Mouse (Mus musculus) midbrain, postnatal 0 days (tissue): Measurements from ENCODE around the gene Ripk3. TPM values are rescaled to one million over a fixed set of nuclear protein-coding genes. Genes with fewer than 3 reads are reported as not detected.

Experiments used
- ATAC-seq: fragments of 200-750 bp; cut with Nextera tagmentation; 2 replicates; pipeline ENCODE4 v1.8.0; 2017; ENCODE audit warnings: moderate number of reproducible peaks, mild to moderate bottlenecking, moderate TSS enrichment, moderate library complexity; ENCODE audit not compliant: low FRiP score
- DNase-seq: peaks from one replicate; pipeline ENCODE4 v3.0.0-alpha.2; 2015; ENCODE audit warnings: low spot score
- H3K27ac ChIP-seq: fragments of 300-500 bp; sonication (generic); 2 replicates; pipeline ENCODE4 v1.5.1; 2014; ENCODE audit warnings: low read depth, mild to moderate bottlenecking, low read length, mixed read lengths
- H3K27me3 ChIP-seq: fragments of 300-500 bp; sonication (generic); 2 replicates; pipeline ENCODE4 v1.6.1; 2014; ENCODE audit warnings: low read length, control low read depth, mixed read lengths; ENCODE audit not compliant: insufficient read depth
- H3K36me3 ChIP-seq: fragments of 300-500 bp; sonication (generic); 2 replicates; pipeline ENCODE4 v1.6.1; 2014; ENCODE audit warnings: low read length, control low read depth, mixed read lengths; ENCODE audit not compliant: insufficient read depth
- H3K4me1 ChIP-seq: fragments of 300-500 bp; sonication (generic); 2 replicates; pipeline ENCODE4 v1.6.1; 2014; ENCODE audit warnings: mild to moderate bottlenecking, control low read depth, antibody characterized with exemption, low read length, mixed read lengths; ENCODE audit not compliant: insufficient read depth
- H3K4me2 ChIP-seq: fragments of 300-500 bp; sonication (generic); 2 replicates; pipeline ENCODE4 v1.6.1; 2014; ENCODE audit warnings: low read depth, mild to moderate bottlenecking, low read length, mixed read lengths; ENCODE audit not compliant: poor library complexity, severe bottlenecking
- H3K4me3 ChIP-seq: fragments of 300-500 bp; sonication (generic); 2 replicates; pipeline ENCODE4 v1.5.1; 2014; ENCODE audit warnings: low read depth, mild to moderate bottlenecking, low read length, moderate library complexity
- H3K9ac ChIP-seq: fragments of 300-500 bp; sonication (generic); replicated peaks from 2 replicates; pipeline ENCODE4 v1.6.1; 2014; ENCODE audit warnings: mild to moderate bottlenecking, low read length, moderate library complexity, mixed read lengths; ENCODE audit not compliant: poor library complexity, severe bottlenecking
- H3K9me3 ChIP-seq: fragments of 300-500 bp; sonication (generic); 2 replicates; pipeline ENCODE4 v1.6.1; 2016; ENCODE audit warnings: low read length, control low read depth
- CTCF ChIP-seq: IDR thresholded peaks from 2 replicates; pipeline ENCODE4 v1.5.1; 2016; ENCODE audit warnings: antibody characterized with exemption, mild to moderate bottlenecking
- WGBS: fragments of 180-500 bp; shearing (Covaris S2); extraction: QIAGEN DNeasy Blood & Tissue Kit; methylation state at CpG from one replicate; pipeline ENCODE4 v1.1.7; 2014; 5-methylcytosine and 5-hydroxymethylcytosine counted together
- polyA plus RNA-seq: library from polyadenylated mRNA; unstranded; fragments of >200 nt; fragmentation: Nextera tagmentation; extraction: Ambion mirVana; gene quantifications from 2 replicates; pipeline ENCODE4 v1.2.1, GENCODE M21; 2015
- total RNA-seq: library from RNA; depleted of rRNA; stranded (reverse); fragments of >200 nt; gene quantifications from 2 replicates; pipeline ENCODE4 v1.2.3, GENCODE M21; 2014

Ripk3 gene
- total and polyA plus RNA-seq, 2 experiments from 2014 or later = 0.27 to 3.0 TPM

DNA sequence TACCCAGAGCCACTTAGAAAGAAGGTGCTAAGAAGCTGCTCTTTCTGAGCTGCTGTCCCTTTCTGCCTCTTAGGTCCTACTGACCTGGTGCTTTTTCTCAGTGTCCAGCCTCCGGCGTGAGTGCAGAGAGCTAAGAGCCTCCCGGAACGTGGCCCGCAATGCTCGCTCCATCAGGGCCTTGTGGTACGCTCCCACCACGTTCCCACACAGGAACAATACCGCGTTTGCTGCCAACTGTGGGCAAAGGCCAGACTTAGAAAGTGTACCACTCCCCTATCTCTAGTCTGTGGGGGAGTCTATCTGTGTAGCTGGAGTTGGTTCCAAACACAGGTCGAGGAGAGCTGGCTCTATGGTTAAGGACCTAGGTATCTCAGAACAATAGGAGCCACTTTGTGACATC, 7.9 kb downstream of the Ripk3 start:
- 82% methylated on average over 11 of the region's 11 CpGs for WGBS
- no peak overlapping the region for H3K27ac ChIP-seq
- H3K36me3 ChIP-seq = no peaks in the 10 kb centered on the region
- H3K4me1 ChIP-seq = no peaks in the 10 kb centered on the region
- no peak overlapping the region for H3K4me2 ChIP-seq
- no peaks in the 10 kb centered on the region for H3K9me3 ChIP-seq
- H3K27me3 ChIP-seq = peaks cover 33% of the 10 kb centered on the region
- H3K9ac ChIP-seq = no peak overlapping the region
- DNase-seq = no peak
- no peak for ATAC-seq
- H3K4me3 ChIP-seq = no peak overlapping the region
- no peak for TF ChIP-seq CTCF

- no peak for ATAC-seq
- H3K27me3 ChIP-seq = peaks cover 32% of the 10 kb centered on the region
- H3K9ac ChIP-seq = no peak overlapping the region
Observed at GRCm38 (mm10) chr14:55779656-55780055, 9.0 kb downstream of the Ripk3 start.

GRCm38 (mm10) chr14:55778686-55779085, 10.0 kb downstream of the Ripk3 start:
- DNase-seq (no peak), ATAC-seq (no peak)
- no peak for TF ChIP-seq CTCF
- no peak overlapping the region for H3K4me2 ChIP-seq
- no peak overlapping the region for H3K4me3 ChIP-seq
- no peaks in the 10 kb centered on the region for H3K9me3 ChIP-seq
- peaks cover 22% of the 10 kb centered on the region for H3K27me3 ChIP-seq
- no peaks in the 10 kb centered on the region for H3K36me3 ChIP-seq
- no peak overlapping the region for H3K9ac ChIP-seq
- no peak overlapping the region for H3K27ac ChIP-seq
- H3K4me1 ChIP-seq = no peaks in the 10 kb centered on the region
- 90% methylated on average over 15 of the region's 15 CpGs for WGBS

More at GRCm38 (mm10) chr14:55779656-55780055, 9.0 kb downstream of the Ripk3 start:
- TF ChIP-seq CTCF = no peak
- H3K4me1 ChIP-seq = no peaks in the 10 kb centered on the region
- no peak for DNase-seq
- 70% methylated on average over 16 of the region's 16 CpGs for WGBS
- no peaks in the 10 kb centered on the region for H3K36me3 ChIP-seq
- H3K27ac ChIP-seq = no peak overlapping the region
- H3K9me3 ChIP-seq = no peaks in the 10 kb centered on the region
- no peak overlapping the region for H3K4me2 ChIP-seq
- H3K4me3 ChIP-seq = no peak overlapping the region

GRCm38 (mm10) chr14:55777806-55778205, 10.9 kb downstream of the Ripk3 start:
- Histone ChIP-seq H3K4me3 (no peak overlapping the region), H3K27me3 (peaks cover 19% of the 10 kb centered on the region), H3K4me1 (no peaks in the 10 kb centered on the region), H3K9me3 (no peaks in the 10 kb centered on the region), H3K9ac (no peak overlapping the region), H3K36me3 (no peaks in the 10 kb centered on the region), H3K4me2 (no peak overlapping the region), H3K27ac (no peak overlapping the region)
- DNase-seq = no peak
- no peak for TF ChIP-seq CTCF
- 88% methylated on average over 11 of the region's 11 CpGs for WGBS
- no peak for ATAC-seq

DNA sequence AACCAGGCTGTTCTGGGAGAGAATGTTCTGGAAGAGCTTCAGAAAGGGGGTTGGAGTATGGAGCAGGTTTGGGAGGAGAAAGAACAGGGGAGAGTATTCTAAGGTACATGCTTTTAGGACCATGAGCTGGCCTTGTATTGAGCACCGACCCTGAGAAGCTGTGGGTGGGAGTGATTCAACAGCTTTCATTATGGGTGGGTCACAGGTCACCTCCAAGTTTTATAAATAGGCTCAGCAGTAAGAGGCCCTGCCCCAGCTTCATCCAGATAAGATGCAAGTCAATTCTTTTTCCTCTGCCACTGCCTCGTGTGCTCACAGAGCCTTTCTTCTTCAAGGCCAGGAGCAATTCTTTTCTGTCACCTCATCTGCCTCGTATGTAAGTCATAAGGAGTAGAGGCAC, 11.5 kb downstream of the Ripk3 start:
- Histone ChIP-seq H3K9ac (no peak overlapping the region), H3K4me1 (no peaks in the 10 kb centered on the region), H3K4me3 (no peak overlapping the region), H3K9me3 (no peaks in the 10 kb centered on the region), H3K27me3 (peaks cover 13% of the 10 kb centered on the region), H3K4me2 (no peak overlapping the region), H3K27ac (no peak overlapping the region), H3K36me3 (no peaks in the 10 kb centered on the region)
- ATAC-seq (no peak), DNase-seq (no peak)
- no peak for TF ChIP-seq CTCF
- WGBS = 59% methylated on average over 3 of the region's 3 CpGs

DNA sequence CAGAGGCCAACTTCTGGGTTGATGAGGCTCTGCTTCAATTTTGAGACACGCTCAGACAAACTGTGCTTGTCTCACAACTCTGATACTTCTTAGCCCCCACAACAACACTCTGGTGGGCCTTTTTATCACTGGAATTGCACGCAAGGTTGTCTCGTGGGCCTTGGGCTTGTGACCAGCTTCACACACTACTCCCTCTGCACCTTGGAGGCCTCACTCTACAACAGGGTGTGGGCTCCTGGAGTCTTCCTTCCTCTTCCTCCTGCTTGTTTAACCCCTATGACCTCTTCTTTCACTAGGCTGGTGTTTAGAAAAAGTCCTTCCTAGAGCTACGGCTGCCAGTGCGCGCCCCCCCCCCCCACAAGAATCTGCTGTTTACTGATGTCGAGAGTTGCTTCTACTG, 12.0 kb downstream of the Ripk3 start:
- 69% methylated on average over 7 of the region's 7 CpGs for WGBS
- no peak overlapping the region for H3K27ac ChIP-seq
- peaks cover 8% of the 10 kb centered on the region for H3K27me3 ChIP-seq
- H3K9ac ChIP-seq = no peak overlapping the region
- DNase-seq = no peak
- H3K9me3 ChIP-seq = no peaks in the 10 kb centered on the region
- TF ChIP-seq CTCF = no peak
- H3K4me3 ChIP-seq = no peak overlapping the region
- H3K4me2 ChIP-seq = no peak overlapping the region
- ATAC-seq = no peak
- no peaks in the 10 kb centered on the region for H3K36me3 ChIP-seq
- no peaks in the 10 kb centered on the region for H3K4me1 ChIP-seq
